Mouse (Mus musculus) thymus, postnatal 36 days (tissue): ENCODE data around the gene Map3k7cl.

Experiments used
- DNase-seq, 2 experiments: peaks; one replicate each; pipeline ENCODE4 v3.0.0; 2022; ENCODE audit warnings: mixed read lengths in 2 of 2

Map3k7cl gene

GRCm38 (mm10) chr16:87644111-87644770 lies 91.1 kb downstream of the Map3k7cl start:
- DNase-seq = no peak
